Mouse (Mus musculus): ENCODE data around the gene Scamp1. TPM values are rescaled to one million over a fixed set of nuclear protein-coding genes. Genes with fewer than 3 reads are reported as not detected.
A peak's percentile ranks its signal among the peaks of the same experiment; 100 is the strongest.

Gene Scamp1
- polyA plus RNA-seq, 2 experiments, result 4.2 to 5.0 TPM

- H3K36me3 ChIP-seq (replicated peaks; ENCODE audit: control insufficient read depth, insufficient read depth, low read depth), result no peaks in the 10 kb centered on the region
- peak overlapping the region; percentile 71 to 78 for H3K4me3 ChIP-seq (ENCODE audit: insufficient read depth in 1 of 2, low read depth in 2 of 2, low read length in 2 of 2)
- ATAC-seq (ENCODE audit: insufficient read depth) (peak; percentile 67), DNase-seq (ENCODE audit: low read depth in 3 of 3, low spot score in 3 of 3) (no peak)
- WGBS (ENCODE audit: insufficient replicate concordance), result under 1% methylated on average over 65 of the region's 65 CpGs
- H3K9ac ChIP-seq (replicated peaks), result peak overlapping the region; percentile 70
- H3K9me3 ChIP-seq (ENCODE audit: control insufficient read depth, low read length), result no peaks in the 10 kb centered on the region
- H3K27ac ChIP-seq, result no peak overlapping the region
- peaks cover 6 to 15% of the 10 kb centered on the region in 2 experiments; a peak in 3 of 4 replicates for H3K4me1 ChIP-seq (replicated peaks; ENCODE audit: control insufficient read depth in 2 of 2, insufficient read depth in 2 of 2, low read length in 1 of 2)
- H3K4me2 ChIP-seq (ENCODE audit: low read depth), result peak overlapping the region; percentile 67
- TF ChIP-seq CTCF (IDR thresholded peaks at IDR 0.05; ENCODE audit: low read depth) (no peak), EP300 (IDR thresholded peaks at IDR 0.05; ENCODE audit: low read depth) (no peak)
- no peaks in the 10 kb centered on the region for H3K27me3 ChIP-seq (ENCODE audit: control insufficient read depth, insufficient read depth, low read length)
These were observed 951 bp downstream of the Scamp1 start for GRCm38 (mm10) chr13:94284543-94285269.

DNA sequence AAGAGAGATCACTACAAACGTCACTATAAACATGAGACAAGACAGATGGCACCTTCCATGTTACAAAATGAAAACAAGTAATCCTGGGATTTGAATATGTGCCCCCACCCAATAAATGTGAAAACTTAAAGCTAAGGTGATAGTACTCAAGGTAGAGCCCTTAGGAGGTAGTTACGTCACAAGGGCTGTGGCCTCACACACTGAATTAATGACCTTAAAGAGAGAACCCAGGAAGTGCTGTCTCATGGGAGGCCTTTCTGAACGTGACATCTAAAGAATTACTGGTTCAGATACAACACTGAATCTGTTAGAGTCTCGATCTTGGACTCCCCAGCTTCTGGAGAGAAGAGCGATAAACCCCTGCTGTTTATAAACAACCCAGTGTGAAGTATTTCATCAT, 6.2 kb downstream of the Scamp1 start:
- ATAC-seq (ENCODE audit: insufficient read depth), result no peak
- H3K4me1 ChIP-seq (replicated peaks; ENCODE audit: control insufficient read depth in 2 of 2, insufficient read depth in 2 of 2, low read length in 1 of 2), result peaks cover 5 to 12% of the 10 kb centered on the region in 2 experiments; a peak in 3 of 4 replicates
- 47% methylated on average over 5 of the region's 5 CpGs for WGBS (ENCODE audit: insufficient replicate concordance)

GRCm38 (mm10) chr13:94271284-94271683, 14.4 kb downstream of the Scamp1 start:
- DNase-seq (ENCODE audit: low read depth in 3 of 3, low spot score in 3 of 3) (no peak), ATAC-seq (ENCODE audit: insufficient read depth) (no peak)
- H3K9me3 ChIP-seq (ENCODE audit: control insufficient read depth, low read length), result no peaks in the 10 kb centered on the region
- TF ChIP-seq EP300 (IDR thresholded peaks at IDR 0.05; ENCODE audit: low read depth), result no peak
- no peak overlapping the region for H3K4me2 ChIP-seq (ENCODE audit: low read depth)
- H3K27ac ChIP-seq, result no peak overlapping the region
- 73% methylated on average over 6 of the region's 6 CpGs for WGBS (ENCODE audit: insufficient replicate concordance)
- H3K36me3 ChIP-seq (replicated peaks; ENCODE audit: control insufficient read depth, insufficient read depth, low read depth), result no peaks in the 10 kb centered on the region
- peaks cover 17 to 23% of the 10 kb centered on the region in 2 experiments for H3K4me1 ChIP-seq (replicated peaks; ENCODE audit: control insufficient read depth in 2 of 2, insufficient read depth in 2 of 2, low read length in 1 of 2)
- no peak overlapping the region for H3K9ac ChIP-seq (replicated peaks)
- no peaks in the 10 kb centered on the region for H3K27me3 ChIP-seq (ENCODE audit: control insufficient read depth, insufficient read depth, low read length)
- no peak overlapping the region for H3K4me3 ChIP-seq (ENCODE audit: insufficient read depth in 1 of 2, low read depth in 2 of 2, low read length in 2 of 2)

More for the DNA sequence above, 6.2 kb downstream of the Scamp1 start:
- no peak overlapping the region for H3K4me2 ChIP-seq (ENCODE audit: low read depth)
- no peak overlapping the region for H3K9ac ChIP-seq (replicated peaks)
- H3K9me3 ChIP-seq (ENCODE audit: control insufficient read depth, low read length), result no peaks in the 10 kb centered on the region
- no peak for TF ChIP-seq CTCF (IDR thresholded peaks at IDR 0.05; ENCODE audit: low read depth)
- TF ChIP-seq EP300 (IDR thresholded peaks at IDR 0.05; ENCODE audit: low read depth), result no peak
- no peaks in the 10 kb centered on the region for H3K27me3 ChIP-seq (ENCODE audit: control insufficient read depth, insufficient read depth, low read length)
- H3K4me3 ChIP-seq (ENCODE audit: insufficient read depth in 1 of 2, low read depth in 2 of 2, low read length in 2 of 2), result no peak overlapping the region
- no peak for DNase-seq (ENCODE audit: low read depth in 3 of 3, low spot score in 3 of 3)
- no peaks in the 10 kb centered on the region for H3K36me3 ChIP-seq (replicated peaks; ENCODE audit: control insufficient read depth, insufficient read depth, low read depth)
- no peak overlapping the region for H3K27ac ChIP-seq

DNA sequence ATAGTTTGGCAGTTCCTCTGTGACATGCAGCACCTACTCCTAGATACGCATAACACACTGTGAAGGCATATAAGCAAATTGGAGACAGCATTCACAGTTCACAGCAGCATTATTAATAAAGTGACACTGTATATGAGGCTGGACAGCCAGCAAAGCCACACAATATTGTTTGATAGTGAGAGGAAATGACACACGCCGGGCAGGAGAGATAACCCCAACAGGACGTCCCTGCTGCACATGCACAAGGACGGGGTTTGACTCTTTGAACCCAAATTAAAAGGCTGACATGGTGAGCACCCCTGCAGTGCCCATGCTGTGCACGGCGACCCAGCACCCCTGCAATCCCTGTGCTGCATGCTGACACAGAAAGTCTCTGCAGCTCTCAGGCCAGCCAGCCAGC, 17.5 kb downstream of the Scamp1 start:
- Histone ChIP-seq H3K9me3 (ENCODE audit: control insufficient read depth, low read length) (no peaks in the 10 kb centered on the region), H3K4me2 (ENCODE audit: low read depth) (peak overlapping the region; percentile 28; the same call in 1 of the 2 replicates), H3K36me3 (replicated peaks; ENCODE audit: control insufficient read depth, insufficient read depth, low read depth) (no peaks in the 10 kb centered on the region), H3K4me3 (ENCODE audit: insufficient read depth in 1 of 2, low read depth in 2 of 2, low read length in 2 of 2) (no peak overlapping the region), H3K4me1 (replicated peaks; ENCODE audit: control insufficient read depth in 2 of 2, insufficient read depth in 2 of 2, low read length in 1 of 2) (peaks cover 24 to 36% of the 10 kb centered on the region in 2 experiments), H3K27me3 (ENCODE audit: control insufficient read depth, insufficient read depth, low read length) (no peaks in the 10 kb centered on the region), H3K27ac (no peak overlapping the region), H3K9ac (replicated peaks) (no peak overlapping the region)
- TF ChIP-seq CTCF (IDR thresholded peaks at IDR 0.05; ENCODE audit: low read depth) (no peak), EP300 (IDR thresholded peaks at IDR 0.05; ENCODE audit: low read depth) (0 out of 2 replicates have a peak, but pooled peaks have one; percentile 23)
- DNase-seq (ENCODE audit: low read depth in 3 of 3, low spot score in 3 of 3) (no peak), ATAC-seq (ENCODE audit: insufficient read depth) (no peak)
- 10% methylated on average over 7 of the region's 7 CpGs for WGBS (ENCODE audit: insufficient replicate concordance)

DNA sequence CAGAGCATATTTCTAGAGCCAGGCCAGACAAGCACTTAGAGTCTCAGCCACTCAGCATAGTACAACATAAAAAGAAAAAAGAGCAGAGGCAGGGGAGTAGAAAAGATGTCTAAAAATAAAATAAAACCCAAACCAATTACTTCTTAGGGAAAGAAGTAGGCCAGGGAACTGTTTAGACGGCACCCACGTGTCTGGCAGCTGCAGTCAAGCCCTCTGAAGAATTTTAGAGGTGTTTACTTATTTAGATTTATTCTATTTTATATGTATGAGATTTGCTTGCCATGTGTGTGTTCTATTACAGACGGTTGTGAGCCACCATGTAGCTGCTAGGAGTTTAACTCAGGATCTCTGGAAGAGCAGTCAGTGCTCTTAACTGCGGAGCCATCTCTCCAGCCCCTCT, 18.5 kb downstream of the Scamp1 start:
- WGBS (ENCODE audit: insufficient replicate concordance), result 63% methylated on average over 4 of the region's 4 CpGs
- H3K4me2 ChIP-seq (ENCODE audit: low read depth), result no peak overlapping the region
- H3K27ac ChIP-seq, result no peak overlapping the region
- H3K9ac ChIP-seq (replicated peaks), result no peak overlapping the region
- TF ChIP-seq CTCF (IDR thresholded peaks at IDR 0.05; ENCODE audit: low read depth) (no peak), EP300 (IDR thresholded peaks at IDR 0.05; ENCODE audit: low read depth) (no peak)
- H3K27me3 ChIP-seq (ENCODE audit: control insufficient read depth, insufficient read depth, low read length), result no peaks in the 10 kb centered on the region
- H3K4me1 ChIP-seq (replicated peaks; ENCODE audit: control insufficient read depth in 2 of 2, insufficient read depth in 2 of 2, low read length in 1 of 2), result peaks cover 32 to 45% of the 10 kb centered on the region in 2 experiments
- DNase-seq (ENCODE audit: low read depth in 3 of 3, low spot score in 3 of 3) (no peak), ATAC-seq (ENCODE audit: insufficient read depth) (no peak)
- H3K4me3 ChIP-seq (ENCODE audit: insufficient read depth in 1 of 2, low read depth in 2 of 2, low read length in 2 of 2), result no peak overlapping the region
- H3K36me3 ChIP-seq (replicated peaks; ENCODE audit: control insufficient read depth, insufficient read depth, low read depth), result no peaks in the 10 kb centered on the region
- H3K9me3 ChIP-seq (ENCODE audit: control insufficient read depth, low read length), result no peaks in the 10 kb centered on the region
